Mouse (Mus musculus): ENCODE data around the gene Stpg1. TPM values are rescaled to one million over a fixed set of nuclear protein-coding genes. Genes with fewer than 3 reads are reported as not detected.
A peak's percentile ranks its signal among the peaks of the same experiment; 100 is the strongest.

Gene Stpg1
- polyA plus RNA-seq, 1 experiment from 2014 or later: not detected

DNA sequence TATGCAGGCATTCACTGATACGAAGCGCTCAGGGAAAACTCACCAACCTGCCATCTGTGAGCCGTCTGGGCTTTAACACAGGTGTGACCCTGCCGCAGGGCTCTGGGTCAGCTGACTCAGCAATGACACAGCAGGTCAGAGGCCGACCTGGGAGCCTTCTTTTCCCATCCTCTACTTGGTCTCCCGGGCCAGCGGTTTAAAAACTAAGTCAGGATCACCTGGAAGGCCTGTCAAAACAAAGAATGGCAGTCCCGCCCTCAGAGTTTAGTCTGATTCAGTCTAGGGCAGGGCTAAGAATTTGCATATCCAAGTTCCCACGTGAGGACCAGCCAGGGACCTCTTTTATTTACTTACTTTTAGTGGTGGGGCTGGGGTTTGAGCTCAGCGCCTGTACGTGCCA, 74.6 kb downstream of the Stpg1 start:
- Histone ChIP-seq H3K27ac (ENCODE audit: low read depth) (no peak overlapping the region), H3K4me3 (ENCODE audit: low read depth, low read length) (0 out of 2 replicates have a peak overlapping the region, but pooled peaks have one; percentile 19), H3K4me1 (ENCODE audit: insufficient read depth) (peaks cover 17% of the 10 kb centered on the region), H3K27me3 (ENCODE audit: insufficient read depth, low read length) (peaks cover 63% of the 10 kb centered on the region), H3K4me2 (ENCODE audit: low read depth, low read length) (no peak overlapping the region), H3K9me3 (ENCODE audit: low read length) (no peaks in the 10 kb centered on the region), H3K9ac (replicated peaks) (no peak overlapping the region), H3K36me3 (replicated peaks; ENCODE audit: insufficient read depth, low read length) (no peaks in the 10 kb centered on the region)
- TF ChIP-seq CTCF (IDR thresholded peaks at IDR 0.05; ENCODE audit: low read depth): no peak
- no peak for TF ChIP-seq EP300 (IDR thresholded peaks at IDR 0.05; ENCODE audit: low read depth)
- ATAC-seq (no peak), DNase-seq (no peak)
- 10% methylated on average over 11 of the region's 11 CpGs for WGBS (ENCODE audit: insufficient replicate concordance)

GRCm38 (mm10) chr4:135570152-135571036, 75.8 kb downstream of the Stpg1 start:
- peak; percentile 65 for DNase-seq
- 14% methylated on average over 32 of the region's 32 CpGs for WGBS (ENCODE audit: insufficient replicate concordance)
- Histone ChIP-seq H3K4me1 (ENCODE audit: insufficient read depth) (peaks cover 17% of the 10 kb centered on the region), H3K4me3 (ENCODE audit: low read depth, low read length) (peak overlapping the region; percentile 19), H3K9ac (replicated peaks) (no peak overlapping the region; the same call in 1 of the 2 replicates), H3K27ac (ENCODE audit: low read depth) (0 out of 2 replicates have a peak overlapping the region, but pooled peaks have one; percentile 22), H3K4me2 (ENCODE audit: low read depth, low read length) (peak overlapping the region; percentile 60), H3K9me3 (ENCODE audit: low read length) (no peaks in the 10 kb centered on the region), H3K36me3 (replicated peaks; ENCODE audit: insufficient read depth, low read length) (no peaks in the 10 kb centered on the region), H3K27me3 (ENCODE audit: insufficient read depth, low read length) (peaks cover 73% of the 10 kb centered on the region)
- no peak for TF ChIP-seq CTCF (IDR thresholded peaks at IDR 0.05; ENCODE audit: low read depth)
- no peak for TF ChIP-seq EP300 (IDR thresholded peaks at IDR 0.05; ENCODE audit: low read depth)
- ATAC-seq: no peak

- no peak for DNase-seq
Observed at GRCm38 (mm10) chr4:135571037-135571550, 76.5 kb downstream of the Stpg1 start.

GRCm38 (mm10) chr4:135572276-135572675, 77.7 kb downstream of the Stpg1 start:
- DNase-seq: no peak
- no peak overlapping the region for H3K4me3 ChIP-seq (ENCODE audit: low read depth, low read length)
- no peaks in the 10 kb centered on the region for H3K36me3 ChIP-seq (replicated peaks; ENCODE audit: insufficient read depth, low read length)
- no peak overlapping the region; the same call in 1 of the 2 replicates for H3K4me2 ChIP-seq (ENCODE audit: low read depth, low read length)
- 13% methylated on average over 8 of the region's 8 CpGs for WGBS (ENCODE audit: insufficient replicate concordance)
- H3K9me3 ChIP-seq (ENCODE audit: low read length): no peaks in the 10 kb centered on the region
- H3K4me1 ChIP-seq (ENCODE audit: insufficient read depth): peaks cover 17% of the 10 kb centered on the region
- ATAC-seq: no peak
- TF ChIP-seq EP300 (IDR thresholded peaks at IDR 0.05; ENCODE audit: low read depth) (no peak), CTCF (IDR thresholded peaks at IDR 0.05; ENCODE audit: low read depth) (no peak)
- H3K27me3 ChIP-seq (ENCODE audit: insufficient read depth, low read length): peaks cover 73% of the 10 kb centered on the region
- no peak overlapping the region for H3K27ac ChIP-seq (ENCODE audit: low read depth)
- no peak overlapping the region for H3K9ac ChIP-seq (replicated peaks)

More at GRCm38 (mm10) chr4:135571037-135571550, 76.5 kb downstream of the Stpg1 start:
- TF ChIP-seq CTCF (IDR thresholded peaks at IDR 0.05; ENCODE audit: low read depth) (no peak), EP300 (IDR thresholded peaks at IDR 0.05; ENCODE audit: low read depth) (no peak)
- Histone ChIP-seq H3K27ac (ENCODE audit: low read depth) (no peak overlapping the region), H3K4me2 (ENCODE audit: low read depth, low read length) (no peak overlapping the region), H3K9me3 (ENCODE audit: low read length) (no peaks in the 10 kb centered on the region), H3K9ac (replicated peaks) (no peak overlapping the region), H3K4me3 (ENCODE audit: low read depth, low read length) (no peak overlapping the region), H3K27me3 (ENCODE audit: insufficient read depth, low read length) (peaks cover 73% of the 10 kb centered on the region), H3K4me1 (ENCODE audit: insufficient read depth) (peaks cover 17% of the 10 kb centered on the region), H3K36me3 (replicated peaks; ENCODE audit: insufficient read depth, low read length) (no peaks in the 10 kb centered on the region)
- 57% methylated on average over 6 of the region's 6 CpGs for WGBS (ENCODE audit: insufficient replicate concordance)
- ATAC-seq: no peak

DNA sequence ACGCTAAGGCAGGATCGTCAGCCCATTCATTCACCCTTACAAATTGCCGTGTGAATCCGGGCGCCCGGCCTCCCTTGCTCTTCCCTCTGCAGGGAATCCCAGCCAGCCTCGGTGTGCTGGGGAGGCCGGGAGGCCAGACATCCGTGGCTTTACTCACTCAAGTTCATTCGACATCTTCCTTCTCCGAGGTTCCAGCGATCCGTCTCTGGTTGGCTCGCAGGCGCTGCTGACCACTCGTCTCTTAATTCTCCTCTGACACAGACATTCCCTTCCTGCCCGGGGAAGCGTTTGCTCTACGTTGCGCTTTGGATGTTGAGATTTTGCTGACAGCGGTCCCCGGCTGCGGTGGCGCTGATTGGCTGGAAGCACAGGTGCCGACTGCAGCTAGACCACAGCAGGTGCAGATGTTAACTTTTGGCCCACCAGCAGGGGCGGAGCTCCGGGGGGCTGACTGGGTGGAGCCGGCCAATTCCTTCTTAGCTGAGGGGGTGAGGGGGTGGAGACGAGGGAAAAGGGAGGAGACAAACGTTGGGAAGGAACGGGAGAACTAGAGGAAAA, 78.7 kb downstream of the Stpg1 start, which contains the start of gene Grhl3:
TSS of gene Grhl3 (minus strand) at position 380 of the 558 bp plus-strand sequence.
- H3K9me3 ChIP-seq (ENCODE audit: low read length): no peaks in the 10 kb centered on the region
- no peak within 1 kb of the TSS for H3K9ac ChIP-seq (replicated peaks)
- no peak within 1 kb of the TSS for H3K27ac ChIP-seq (ENCODE audit: low read depth)
- H3K27me3 ChIP-seq (ENCODE audit: insufficient read depth, low read length): peaks cover 64% of the 10 kb centered on the region
- 1% methylated on average over 31 of the region's 31 CpGs for WGBS (ENCODE audit: insufficient replicate concordance)
- H3K36me3 ChIP-seq (replicated peaks; ENCODE audit: insufficient read depth, low read length): no peaks in the 10 kb centered on the region
- TF ChIP-seq EP300 (IDR thresholded peaks at IDR 0.05; ENCODE audit: low read depth): no peak
- TF ChIP-seq CTCF (IDR thresholded peaks at IDR 0.05; ENCODE audit: low read depth): no peak
- H3K4me2 ChIP-seq (ENCODE audit: low read depth, low read length): peak within 1 kb of the TSS; percentile 42
- peak within 1 kb of the TSS; percentile 26 for H3K4me3 ChIP-seq (ENCODE audit: low read depth, low read length)
- H3K4me1 ChIP-seq (ENCODE audit: insufficient read depth): peaks cover 17% of the 10 kb centered on the region
- ATAC-seq: no peak
- no peak for DNase-seq
